Mouse (Mus musculus): Measurements from ENCODE around the gene Fars2. TPM values are rescaled to one million over a fixed set of nuclear protein-coding genes. Genes with fewer than 3 reads are reported as not detected.

The Fars2 gene
- total and polyA plus RNA-seq, 2 experiments from 2014 or later: 30.3 to 30.6 TPM

DNA sequence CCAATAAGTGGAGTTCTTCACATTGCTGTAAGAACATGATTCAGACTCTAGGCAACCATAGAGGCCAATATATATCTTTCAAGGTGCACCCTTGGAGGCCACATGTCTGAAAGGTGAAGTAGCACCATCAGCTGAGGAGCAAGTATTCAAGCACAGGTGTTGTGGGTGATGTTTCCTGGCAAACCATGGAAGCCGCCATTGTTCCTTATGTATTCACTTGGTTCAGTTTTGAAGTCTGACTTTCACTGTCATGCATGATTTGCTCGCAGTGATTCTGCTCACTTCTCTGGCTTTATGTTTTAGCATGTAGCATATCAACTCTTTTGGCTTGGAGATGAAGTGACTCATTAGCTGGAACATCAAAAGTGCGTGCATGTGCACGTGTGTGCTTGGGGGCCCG lies 56.9 kb downstream of the Fars2 start:
- Histone ChIP-seq H3K9me3 (ENCODE audit: low read length) (no peaks in the 10 kb centered on the region), H3K27me3 (ENCODE audit: insufficient read depth, low read length) (no peaks in the 10 kb centered on the region), H3K4me2 (ENCODE audit: low read depth, low read length, poor library complexity, severe bottlenecking) (no peak overlapping the region), H3K36me3 (ENCODE audit: insufficient read depth, low read length) (no peaks in the 10 kb centered on the region), H3K9ac (replicated peaks; ENCODE audit: low read length, poor library complexity, severe bottlenecking) (no peak overlapping the region), H3K27ac (ENCODE audit: low read depth, low read length) (no peak overlapping the region), H3K4me1 (ENCODE audit: insufficient read depth, low read length) (no peaks in the 10 kb centered on the region), H3K4me3 (ENCODE audit: low read depth, low read length) (no peak overlapping the region)
- no peak for ATAC-seq (ENCODE audit: low FRiP score)
- TF ChIP-seq CTCF (IDR thresholded peaks at IDR 0.05): no peak
- no peak for DNase-seq (ENCODE audit: low spot score)
- 93% methylated on average over 5 of the region's 5 CpGs for WGBS

DNA sequence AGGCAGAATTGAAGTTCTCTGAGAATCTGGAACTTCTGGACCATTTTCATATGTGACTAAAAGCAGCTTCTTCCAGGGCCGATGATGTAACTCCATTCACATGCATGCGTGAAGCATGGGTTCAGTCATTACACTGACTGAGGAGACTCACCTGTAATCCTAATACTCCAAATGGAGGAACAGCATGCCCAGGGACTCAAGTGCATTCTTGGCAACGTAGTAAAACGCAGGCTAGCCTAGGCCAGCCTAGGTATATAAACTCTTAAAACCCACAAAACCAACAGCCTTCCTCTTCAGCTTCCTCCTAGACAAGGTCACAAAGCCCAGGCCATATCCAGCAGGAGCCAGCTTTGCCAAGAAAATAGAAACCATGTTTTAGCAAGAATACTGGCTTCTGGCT lies 57.6 kb downstream of the Fars2 start:
- Histone ChIP-seq H3K27me3 (ENCODE audit: insufficient read depth, low read length) (no peaks in the 10 kb centered on the region), H3K4me3 (ENCODE audit: low read depth, low read length) (no peak overlapping the region), H3K27ac (ENCODE audit: low read depth, low read length) (no peak overlapping the region), H3K9ac (replicated peaks; ENCODE audit: low read length, poor library complexity, severe bottlenecking) (no peak overlapping the region), H3K4me1 (ENCODE audit: insufficient read depth, low read length) (no peaks in the 10 kb centered on the region), H3K36me3 (ENCODE audit: insufficient read depth, low read length) (no peaks in the 10 kb centered on the region), H3K9me3 (ENCODE audit: low read length) (no peaks in the 10 kb centered on the region), H3K4me2 (ENCODE audit: low read depth, low read length, poor library complexity, severe bottlenecking) (no peak overlapping the region)
- DNase-seq (ENCODE audit: low spot score) (no peak), ATAC-seq (ENCODE audit: low FRiP score) (no peak)
- no peak for TF ChIP-seq CTCF (IDR thresholded peaks at IDR 0.05)
- 96% methylated on average over 4 of the region's 4 CpGs for WGBS

DNA sequence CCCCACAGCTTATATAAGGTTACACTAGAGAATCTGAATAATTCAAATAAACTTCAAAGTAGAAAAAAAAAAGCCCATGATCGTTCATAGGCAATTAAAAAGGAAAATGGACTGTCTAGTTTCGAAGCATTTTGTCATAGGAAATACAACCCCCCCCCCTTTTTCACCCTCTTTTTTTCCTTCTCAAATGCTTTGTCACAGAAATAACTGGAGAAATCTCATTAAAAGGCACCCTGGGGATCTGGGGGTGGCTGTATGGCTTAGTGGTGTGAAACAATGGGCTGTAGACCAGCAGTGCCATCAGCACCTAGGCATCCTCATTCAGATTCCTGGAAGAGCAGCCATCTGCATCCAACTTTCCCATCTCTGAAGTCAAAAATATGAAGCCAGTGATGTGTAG lies 64.0 kb downstream of the Fars2 start:
- WGBS: 53% methylated on average over 2 of the region's 2 CpGs

DNA sequence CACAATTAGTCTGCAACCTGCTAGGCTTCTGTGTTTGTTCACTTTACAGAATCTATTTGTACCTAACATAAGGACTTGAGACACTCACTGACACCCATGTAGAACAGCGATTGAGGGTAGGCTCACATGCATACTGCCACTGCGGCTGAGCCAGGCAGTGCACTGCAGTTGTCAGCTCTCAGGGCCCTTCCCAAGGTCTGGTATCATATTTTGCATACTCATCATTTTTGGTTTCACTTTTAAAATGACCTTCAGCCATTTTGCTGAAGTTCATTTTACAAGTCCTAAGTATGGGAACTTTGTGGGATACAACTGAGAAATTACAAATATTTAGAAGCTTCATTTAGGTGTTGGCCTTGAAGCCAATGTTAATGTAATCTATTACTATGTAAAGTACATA lies 73.4 kb downstream of the Fars2 start:
- Histone ChIP-seq H3K36me3 (ENCODE audit: insufficient read depth, low read length) (no peaks in the 10 kb centered on the region), H3K9me3 (ENCODE audit: low read length) (no peaks in the 10 kb centered on the region), H3K27ac (ENCODE audit: low read depth, low read length) (no peak overlapping the region), H3K9ac (replicated peaks; ENCODE audit: low read length, poor library complexity, severe bottlenecking) (no peak overlapping the region), H3K27me3 (ENCODE audit: insufficient read depth, low read length) (no peaks in the 10 kb centered on the region), H3K4me3 (ENCODE audit: low read depth, low read length) (no peak overlapping the region), H3K4me2 (ENCODE audit: low read depth, low read length, poor library complexity, severe bottlenecking) (no peak overlapping the region), H3K4me1 (ENCODE audit: insufficient read depth, low read length) (no peaks in the 10 kb centered on the region)
- no peak for DNase-seq (ENCODE audit: low spot score)
- 97% methylated on average over 2 of the region's 2 CpGs for WGBS
- no peak for ATAC-seq (ENCODE audit: low FRiP score)
- no peak for TF ChIP-seq CTCF (IDR thresholded peaks at IDR 0.05)

More for the DNA sequence above, 64.0 kb downstream of the Fars2 start:
- no peak for ATAC-seq (ENCODE audit: low FRiP score)
- no peak overlapping the region for H3K4me3 ChIP-seq (ENCODE audit: low read depth, low read length)
- no peak for TF ChIP-seq CTCF (IDR thresholded peaks at IDR 0.05)
- no peaks in the 10 kb centered on the region for H3K27me3 ChIP-seq (ENCODE audit: insufficient read depth, low read length)
- DNase-seq (ENCODE audit: low spot score): no peak
- no peaks in the 10 kb centered on the region for H3K4me1 ChIP-seq (ENCODE audit: insufficient read depth, low read length)
- no peak overlapping the region for H3K27ac ChIP-seq (ENCODE audit: low read depth, low read length)
- H3K4me2 ChIP-seq (ENCODE audit: low read depth, low read length, poor library complexity, severe bottlenecking): no peak overlapping the region
- no peak overlapping the region for H3K9ac ChIP-seq (replicated peaks; ENCODE audit: low read length, poor library complexity, severe bottlenecking)
- no peaks in the 10 kb centered on the region for H3K36me3 ChIP-seq (ENCODE audit: insufficient read depth, low read length)
- no peaks in the 10 kb centered on the region for H3K9me3 ChIP-seq (ENCODE audit: low read length)

DNA sequence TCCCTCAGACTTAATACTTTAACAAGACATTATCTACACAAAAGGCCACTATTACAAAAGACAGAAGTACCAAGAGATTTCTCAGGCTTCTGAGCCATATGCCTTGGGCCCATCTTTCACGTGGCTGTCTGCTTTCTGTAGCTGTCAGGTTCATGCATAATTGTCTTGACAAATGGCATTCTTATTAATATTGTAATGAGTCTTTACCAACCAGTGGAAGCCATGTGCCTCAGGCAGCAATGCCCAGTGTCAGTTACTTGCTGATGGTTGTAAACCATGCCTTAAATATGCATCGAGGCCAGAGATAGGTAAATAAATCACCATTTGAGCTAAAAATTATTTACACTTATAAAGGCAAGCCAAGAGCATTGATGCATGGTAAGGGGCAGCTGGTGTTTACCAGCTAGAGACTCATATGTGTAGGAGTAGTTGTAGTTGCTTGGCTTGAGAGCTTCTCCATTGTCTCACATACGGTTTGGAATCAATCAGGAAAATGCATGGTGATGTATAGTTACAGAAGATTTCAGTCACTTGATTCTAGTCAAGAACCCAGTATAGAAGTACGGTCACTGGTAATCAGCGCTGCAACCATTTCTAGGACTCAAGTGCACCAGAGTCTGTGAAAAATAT lies 76.4 kb downstream of the Fars2 start:
- Histone ChIP-seq H3K9ac (replicated peaks; ENCODE audit: low read length, poor library complexity, severe bottlenecking) (no peak overlapping the region), H3K4me2 (ENCODE audit: low read depth, low read length, poor library complexity, severe bottlenecking) (no peak overlapping the region), H3K36me3 (ENCODE audit: insufficient read depth, low read length) (no peaks in the 10 kb centered on the region), H3K27me3 (ENCODE audit: insufficient read depth, low read length) (no peaks in the 10 kb centered on the region), H3K9me3 (ENCODE audit: low read length) (no peaks in the 10 kb centered on the region), H3K4me1 (ENCODE audit: insufficient read depth, low read length) (no peaks in the 10 kb centered on the region), H3K27ac (ENCODE audit: low read depth, low read length) (no peak overlapping the region), H3K4me3 (ENCODE audit: low read depth, low read length) (no peak overlapping the region)
- ATAC-seq (ENCODE audit: low FRiP score) (0 out of 2 replicates have a peak, but pooled peaks have one; percentile 41), DNase-seq (ENCODE audit: low spot score) (peak; percentile 54)
- no peak for TF ChIP-seq CTCF (IDR thresholded peaks at IDR 0.05)
- 60% methylated on average over 5 of the region's 5 CpGs for WGBS

DNA sequence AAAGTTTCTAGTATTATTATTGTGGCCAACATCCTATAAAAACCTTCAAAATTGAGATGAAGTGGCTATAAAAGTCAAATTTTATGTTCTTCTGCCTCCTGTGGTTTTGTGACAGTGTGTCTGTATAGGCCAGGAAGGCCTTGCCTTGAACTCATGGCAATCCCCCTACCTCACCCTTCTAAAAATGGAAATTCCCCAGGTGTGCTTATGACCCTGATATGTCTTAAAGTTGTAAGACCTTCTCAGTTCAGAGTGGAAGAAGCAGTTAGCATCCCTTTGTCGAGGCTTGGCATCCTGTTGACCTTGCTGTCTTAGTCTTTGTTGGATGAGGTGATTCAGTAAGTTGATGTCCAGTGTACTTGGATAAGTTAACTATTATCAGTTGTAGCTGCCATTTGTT lies 82.1 kb downstream of the Fars2 start:
- Histone ChIP-seq H3K27ac (ENCODE audit: low read depth, low read length) (no peak overlapping the region), H3K36me3 (ENCODE audit: insufficient read depth, low read length) (no peaks in the 10 kb centered on the region), H3K4me3 (ENCODE audit: low read depth, low read length) (no peak overlapping the region), H3K27me3 (ENCODE audit: insufficient read depth, low read length) (no peaks in the 10 kb centered on the region), H3K9me3 (ENCODE audit: low read length) (no peaks in the 10 kb centered on the region), H3K9ac (replicated peaks; ENCODE audit: low read length, poor library complexity, severe bottlenecking) (no peak overlapping the region), H3K4me1 (ENCODE audit: insufficient read depth, low read length) (no peaks in the 10 kb centered on the region), H3K4me2 (ENCODE audit: low read depth, low read length, poor library complexity, severe bottlenecking) (no peak overlapping the region)
- no peak for DNase-seq (ENCODE audit: low spot score)
- TF ChIP-seq CTCF (IDR thresholded peaks at IDR 0.05): no peak
- 95% methylated on average over 1 of the region's 1 CpGs for WGBS
- no peak for ATAC-seq (ENCODE audit: low FRiP score)

All from midbrain, postnatal 0 days (tissue).